Mouse (Mus musculus): ENCODE data around the gene 1700019N19Rik. TPM values are rescaled to one million over a fixed set of nuclear protein-coding genes. Genes with fewer than 3 reads are reported as not detected.

The 1700019N19Rik gene
- polyA plus RNA-seq (2017; shearing (Covaris generic)): not detected

GRCm38 (mm10) chr19:58794284-58794683, at the start of gene 1700019N19Rik:
TSS of gene 1700019N19Rik (minus strand) at chr19:58794461.

GRCm38 (mm10) chr19:58759423-58759822, 34.8 kb downstream of the 1700019N19Rik start, which contains the start of gene Pnliprp2:
TSS of gene Pnliprp2 (plus strand) at chr19:58759719.

Other genes with a start within 250 kb of the 1700019N19Rik start
- not detected for gene Pnlip, start 142.0 kb downstream of the 1700019N19Rik start, polyA plus RNA-seq (2017; shearing (Covaris generic))
- gene Pnliprp1, start 65.6 kb downstream of the 1700019N19Rik start, polyA plus RNA-seq (2017; shearing (Covaris generic)): not detected
- gene Pnliprp2, start 34.7 kb downstream of the 1700019N19Rik start, polyA plus RNA-seq (2017; shearing (Covaris generic)): not detected
- gene Eno4, start 149.0 kb upstream of the 1700019N19Rik start, polyA plus RNA-seq (2017; shearing (Covaris generic)): not detected
- 3.3 TPM for gene Hspa12a, start 149.2 kb upstream of the 1700019N19Rik start, polyA plus RNA-seq (2017; shearing (Covaris generic))